Mouse (Mus musculus) erythroblast, embryonic 14.5 days (primary cell): ENCODE data around the gene Tbcel.

Source experiments
- GATA1 ChIP-seq: IDR thresholded peaks from 2 replicates; pipeline ENCODE4 v1.6.1; 2012; ENCODE audit warnings: low read length, inconsistent platforms, mixed read lengths
- TAL1 ChIP-seq: IDR thresholded peaks from 3 replicates; pipeline ENCODE4 v1.6.1; 2012; ENCODE audit warnings: low read length, inconsistent platforms, mixed read lengths

DNA sequence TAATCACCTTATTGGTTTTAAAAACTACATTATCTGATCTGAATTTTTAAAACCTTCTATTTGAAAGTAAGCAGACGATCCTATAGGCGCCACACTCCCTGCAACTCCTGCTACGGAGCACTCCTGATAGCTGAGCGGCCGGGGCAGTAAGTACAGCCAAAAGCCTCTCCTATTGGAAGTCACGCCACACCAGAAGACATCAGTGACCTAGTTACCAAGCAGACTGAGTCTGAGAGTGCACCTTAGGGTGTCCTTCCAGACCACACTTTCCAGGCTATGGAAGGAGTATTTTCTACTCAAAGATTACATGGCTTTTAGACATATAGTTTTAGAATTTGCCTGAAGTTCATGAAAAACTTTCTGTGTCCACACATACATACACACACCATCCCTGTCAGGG lies 47.9 kb downstream of the Tbcel start:
- TF ChIP-seq GATA1 = no peak
- TF ChIP-seq TAL1 = no peak
